Mouse (Mus musculus): ENCODE measurements around the gene Inava.

Inava gene

DNA sequence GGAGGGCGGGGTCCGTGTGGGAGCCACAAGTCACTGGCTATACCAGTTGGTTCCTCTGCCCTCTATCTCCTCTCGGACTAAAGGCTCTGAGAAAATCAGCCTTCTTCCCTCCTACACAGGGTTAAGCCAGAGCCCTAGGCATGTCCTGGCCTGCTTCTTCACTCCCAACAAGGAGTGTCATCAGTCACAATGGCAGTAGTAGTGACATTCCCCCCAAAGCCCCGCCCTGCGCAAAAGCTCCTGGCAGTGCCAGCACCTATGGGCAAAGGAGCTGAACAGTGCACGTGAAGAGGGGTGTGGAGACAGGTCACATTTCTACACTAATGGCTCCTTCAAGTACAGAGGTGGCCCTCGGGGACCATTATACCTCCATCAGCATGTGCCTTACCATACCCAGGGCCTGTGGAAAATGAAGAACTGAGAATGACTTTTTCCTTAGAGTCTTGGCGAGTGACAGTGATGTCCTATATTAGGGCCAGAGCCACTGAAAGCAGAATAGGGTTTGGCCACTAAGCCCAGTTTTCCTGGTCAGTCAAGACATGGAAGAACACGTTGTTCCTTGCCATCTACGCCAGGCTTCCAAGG lies 10.2 kb downstream of the Inava start:
- DNase-seq (ENCODE audit: low read depth, low spot score), result no peak
- H3K36me3 ChIP-seq (ENCODE audit: control insufficient read depth, insufficient read depth, low read length, poor library complexity, severe bottlenecking), result no peaks in the 10 kb centered on the region
- H3K27me3 ChIP-seq (ENCODE audit: control insufficient read depth, insufficient read depth, low read length, poor library complexity, severe bottlenecking), result no peaks in the 10 kb centered on the region

DNA sequence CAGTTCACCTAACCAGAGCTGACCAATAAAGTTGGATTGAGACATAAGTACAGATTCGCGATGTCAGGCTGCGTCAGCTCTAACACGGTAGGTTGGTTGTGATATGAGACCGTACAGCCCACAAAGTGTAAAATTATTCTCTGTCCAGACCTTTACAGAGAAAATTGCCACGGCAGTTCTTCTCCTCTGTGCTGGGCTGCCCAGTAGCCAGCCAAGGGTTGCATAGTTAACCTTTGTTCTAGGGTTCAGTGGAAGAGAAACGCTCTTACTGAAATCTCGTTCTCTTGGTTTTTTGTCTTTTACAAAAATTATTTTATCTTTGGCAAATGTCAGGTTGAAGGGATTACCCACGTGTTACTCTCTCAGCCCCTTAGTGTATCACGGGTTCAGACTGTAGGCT lies 11.7 kb downstream of the Inava start:
- no peaks in the 10 kb centered on the region for H3K27me3 ChIP-seq (ENCODE audit: control insufficient read depth, insufficient read depth, low read length, poor library complexity, severe bottlenecking)

DNA sequence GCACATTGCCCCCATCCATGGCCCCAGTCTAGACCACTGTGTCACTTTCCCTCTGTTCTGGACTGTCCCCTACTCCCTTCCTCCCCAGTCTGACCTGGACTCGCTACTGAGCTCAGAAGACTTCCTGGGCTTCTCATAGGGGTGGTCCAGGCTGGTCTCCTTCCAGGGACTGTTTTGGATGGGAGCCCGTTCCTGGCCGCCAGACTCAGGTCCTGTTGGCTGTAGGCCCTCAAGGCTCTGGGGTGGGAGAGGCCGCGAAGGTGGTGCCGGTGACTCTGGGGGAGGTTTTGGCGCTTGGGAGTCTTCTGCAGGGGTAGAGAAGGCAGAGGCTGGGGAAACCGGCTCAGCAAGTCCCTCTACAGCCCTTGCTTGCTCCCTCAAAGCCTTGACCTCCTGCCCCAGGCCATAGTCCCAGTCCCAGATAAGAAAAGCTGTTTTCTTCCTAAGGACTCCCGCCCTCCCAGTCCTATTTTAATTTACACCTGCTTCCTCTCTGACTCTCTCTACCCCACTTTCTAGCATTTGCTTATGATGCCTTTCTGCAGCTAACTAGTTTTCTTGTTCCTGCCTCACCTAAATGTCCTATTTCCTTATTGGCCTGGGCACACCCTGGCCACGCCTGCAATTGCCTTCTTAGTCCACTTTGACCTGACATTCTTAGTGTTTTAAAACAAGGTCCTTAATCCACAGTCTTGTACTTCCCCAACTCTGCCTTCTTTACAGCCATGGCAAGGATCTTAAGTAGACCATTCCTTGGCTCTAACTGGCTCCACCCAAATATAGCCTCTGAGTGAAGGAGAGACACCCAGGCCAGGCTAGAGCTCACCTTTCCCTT lies 13.8 kb downstream of the Inava start:
- DNase-seq (ENCODE audit: low read depth, low spot score), result no peak
- no peaks in the 10 kb centered on the region for H3K27me3 ChIP-seq (ENCODE audit: control insufficient read depth, insufficient read depth, low read length, poor library complexity, severe bottlenecking)
- H3K36me3 ChIP-seq (ENCODE audit: control insufficient read depth, insufficient read depth, low read length, poor library complexity, severe bottlenecking), result no peaks in the 10 kb centered on the region

More for the DNA sequence above, 11.7 kb downstream of the Inava start:
- H3K36me3 ChIP-seq (ENCODE audit: control insufficient read depth, insufficient read depth, low read length, poor library complexity, severe bottlenecking), result no peaks in the 10 kb centered on the region
- DNase-seq (ENCODE audit: low read depth, low spot score), result no peak

DNA sequence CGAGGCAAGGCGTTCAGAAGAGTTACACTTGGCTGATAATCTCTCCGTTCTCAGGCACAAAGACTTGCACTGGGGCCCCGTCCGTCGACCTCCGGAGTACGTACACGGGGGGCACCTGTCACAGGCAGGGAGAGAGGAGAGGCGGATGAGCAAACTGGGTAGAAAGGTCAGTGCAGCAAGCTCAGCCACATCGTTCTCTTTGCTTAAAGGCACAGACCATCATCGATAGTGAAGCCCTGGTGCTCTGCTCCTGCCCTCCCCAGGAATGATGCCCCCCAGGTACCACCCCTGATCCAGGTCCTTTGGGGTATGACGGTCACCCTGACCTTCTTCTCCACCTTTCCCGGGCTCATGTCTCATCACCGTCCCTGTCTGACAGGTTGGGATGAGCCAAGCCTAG lies 19.8 kb downstream of the Inava start:
- no peaks in the 10 kb centered on the region for H3K36me3 ChIP-seq (ENCODE audit: control insufficient read depth, insufficient read depth, low read length, poor library complexity, severe bottlenecking)
- no peak for DNase-seq (ENCODE audit: low read depth, low spot score)
- no peaks in the 10 kb centered on the region for H3K27me3 ChIP-seq (ENCODE audit: control insufficient read depth, insufficient read depth, low read length, poor library complexity, severe bottlenecking)

DNA sequence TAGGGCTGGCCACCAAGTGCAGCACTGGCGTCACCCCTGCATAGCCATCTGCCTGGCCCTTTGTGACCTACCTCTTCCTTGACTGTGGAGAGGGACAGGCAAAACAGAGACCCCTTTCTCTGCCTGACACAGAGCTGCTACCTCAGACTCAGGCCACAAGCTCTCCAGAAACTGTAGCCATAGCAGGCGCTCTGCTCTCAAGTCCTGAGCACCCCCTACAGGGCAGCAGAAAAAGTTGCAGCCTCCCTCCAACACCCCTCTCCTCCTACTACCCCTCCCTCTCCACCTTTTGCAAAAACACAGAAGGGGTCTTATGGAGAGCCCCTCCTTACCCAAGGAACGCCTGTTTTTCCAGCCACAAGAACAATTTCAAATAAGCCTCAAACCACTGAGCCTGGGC lies 21.3 kb downstream of the Inava start, which contains the start of gene Mroh3:
Mroh3 (minus strand) TSS at position 26 of the 400 bp plus-strand sequence.
- DNase-seq (ENCODE audit: low read depth, low spot score), result peak; percentile 60
- H3K36me3 ChIP-seq (ENCODE audit: control insufficient read depth, insufficient read depth, low read length, poor library complexity, severe bottlenecking), result no peaks in the 10 kb centered on the region
- H3K27me3 ChIP-seq (ENCODE audit: control insufficient read depth, insufficient read depth, low read length, poor library complexity, severe bottlenecking), result no peaks in the 10 kb centered on the region

DNA sequence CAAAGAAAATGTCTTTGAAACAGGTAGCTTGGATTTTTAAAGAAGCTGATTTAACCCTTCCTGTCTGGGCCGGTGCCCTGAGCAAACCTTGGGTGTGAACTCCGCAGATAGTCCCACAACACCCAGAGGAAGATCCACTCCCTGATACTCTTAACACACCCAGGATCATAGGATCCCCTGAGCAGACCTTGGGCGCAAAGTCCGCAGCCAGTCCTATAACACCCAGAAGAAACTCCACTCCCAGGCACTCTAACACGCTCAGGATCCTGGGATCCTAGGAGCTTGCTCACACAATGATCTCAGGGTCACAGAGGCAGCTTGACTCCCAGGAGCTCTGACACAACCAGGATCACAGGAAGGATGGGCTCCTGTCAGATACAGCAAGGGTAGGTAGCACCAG lies 44.0 kb downstream of the Inava start:
- Histone ChIP-seq H3K27me3 (ENCODE audit: control insufficient read depth, insufficient read depth, low read length, poor library complexity, severe bottlenecking) (no peaks in the 10 kb centered on the region), H3K36me3 (ENCODE audit: control insufficient read depth, insufficient read depth, low read length, poor library complexity, severe bottlenecking) (no peaks in the 10 kb centered on the region)
- no peak for DNase-seq (ENCODE audit: low read depth, low spot score)

DNA sequence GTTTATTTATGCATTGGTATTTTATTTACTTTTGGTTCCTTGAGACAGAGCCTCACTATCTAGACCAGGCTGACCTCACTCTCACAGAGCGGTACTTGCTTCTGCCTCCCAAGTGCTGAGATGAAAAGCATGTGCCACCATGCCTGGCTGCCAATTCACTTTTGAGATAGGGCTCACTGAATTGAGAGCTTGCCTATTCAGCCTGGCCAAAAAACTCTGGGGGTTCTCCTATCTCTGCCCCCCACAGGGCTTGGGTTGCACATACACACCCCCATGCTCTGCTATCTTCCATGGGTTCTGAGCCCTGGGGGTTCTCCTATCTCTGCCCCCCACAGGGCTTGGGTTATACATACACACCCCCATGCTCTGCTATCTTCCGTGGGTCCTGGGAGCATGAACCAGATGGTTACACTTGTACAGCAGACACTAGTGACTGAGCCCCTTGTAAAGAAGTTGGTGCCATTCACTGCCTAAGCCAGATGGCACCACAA lies 54.5 kb downstream of the Inava start:
- Histone ChIP-seq H3K27me3 (ENCODE audit: control insufficient read depth, insufficient read depth, low read length, poor library complexity, severe bottlenecking) (no peaks in the 10 kb centered on the region), H3K36me3 (ENCODE audit: control insufficient read depth, insufficient read depth, low read length, poor library complexity, severe bottlenecking) (peaks cover 10% of the 10 kb centered on the region)
- DNase-seq (ENCODE audit: low read depth, low spot score), result no peak

DNA sequence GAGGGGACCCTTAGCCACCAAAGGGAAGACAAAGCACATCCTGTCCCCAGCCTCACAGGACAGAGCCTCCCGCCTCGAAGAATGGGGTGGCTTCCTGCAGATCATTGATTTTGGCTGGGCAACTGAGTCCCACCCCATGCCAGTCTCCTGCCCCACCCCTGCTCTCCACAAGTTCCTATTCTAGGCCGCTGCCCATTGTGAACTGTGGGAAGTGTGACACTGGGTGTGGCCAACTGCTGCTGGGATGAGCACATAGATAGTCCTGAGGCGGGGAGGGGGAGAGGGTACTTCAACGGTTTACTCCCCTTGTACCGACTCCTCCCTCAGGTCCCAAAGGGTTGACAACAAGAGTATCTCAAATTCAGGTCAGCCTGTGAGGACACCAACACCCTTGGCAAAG lies 55.3 kb downstream of the Inava start:
- Histone ChIP-seq H3K36me3 (ENCODE audit: control insufficient read depth, insufficient read depth, low read length, poor library complexity, severe bottlenecking) (peaks cover 11% of the 10 kb centered on the region), H3K27me3 (ENCODE audit: control insufficient read depth, insufficient read depth, low read length, poor library complexity, severe bottlenecking) (no peaks in the 10 kb centered on the region)
- no peak for DNase-seq (ENCODE audit: low read depth, low spot score)

DNA sequence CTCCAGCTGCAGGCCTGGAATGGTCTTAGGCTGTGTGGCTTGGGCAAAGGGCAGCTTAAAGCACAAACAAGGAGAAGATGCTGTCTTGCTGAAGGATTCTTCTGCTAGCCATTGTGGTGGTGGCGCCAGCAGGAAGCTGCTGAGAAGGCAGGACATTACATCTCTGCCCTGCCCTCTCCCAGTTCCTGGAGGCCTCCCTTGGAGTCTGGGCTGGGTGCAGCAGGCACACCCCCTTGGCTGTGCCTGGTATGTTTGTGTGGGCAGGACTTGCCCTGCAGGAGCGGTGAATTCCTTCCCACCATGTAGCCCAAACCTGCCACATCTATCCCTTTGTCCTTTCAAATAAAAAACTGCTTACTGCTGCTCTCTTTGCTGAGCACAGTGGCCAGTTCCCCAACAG lies 57.0 kb downstream of the Inava start:
- Histone ChIP-seq H3K27me3 (ENCODE audit: control insufficient read depth, insufficient read depth, low read length, poor library complexity, severe bottlenecking) (no peaks in the 10 kb centered on the region), H3K36me3 (ENCODE audit: control insufficient read depth, insufficient read depth, low read length, poor library complexity, severe bottlenecking) (peaks cover 19% of the 10 kb centered on the region)
- DNase-seq (ENCODE audit: low read depth, low spot score), result no peak

DNA sequence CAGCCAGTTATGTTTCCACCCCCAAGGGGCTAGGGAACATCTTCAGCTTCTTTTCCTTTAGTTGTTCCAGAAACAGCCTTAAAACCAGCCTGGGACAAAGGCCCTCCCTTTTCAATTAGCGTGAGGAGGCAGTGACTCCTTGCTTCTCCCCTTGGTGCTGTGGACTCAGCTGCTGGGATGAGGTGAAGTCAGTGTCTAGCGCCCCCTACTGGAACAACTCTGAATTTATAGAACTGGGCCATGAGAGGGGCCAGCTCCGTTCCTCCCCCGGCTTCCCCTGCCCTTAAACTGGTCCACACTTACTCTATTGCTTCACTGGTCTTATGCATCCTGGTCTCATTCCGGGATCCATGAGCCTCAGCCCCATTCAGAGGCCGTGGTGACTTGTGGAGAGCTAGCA lies 58.9 kb downstream of the Inava start:
- DNase-seq (ENCODE audit: low read depth, low spot score), result peak; percentile 79
- H3K27me3 ChIP-seq (ENCODE audit: control insufficient read depth, insufficient read depth, low read length, poor library complexity, severe bottlenecking), result no peaks in the 10 kb centered on the region

DNA sequence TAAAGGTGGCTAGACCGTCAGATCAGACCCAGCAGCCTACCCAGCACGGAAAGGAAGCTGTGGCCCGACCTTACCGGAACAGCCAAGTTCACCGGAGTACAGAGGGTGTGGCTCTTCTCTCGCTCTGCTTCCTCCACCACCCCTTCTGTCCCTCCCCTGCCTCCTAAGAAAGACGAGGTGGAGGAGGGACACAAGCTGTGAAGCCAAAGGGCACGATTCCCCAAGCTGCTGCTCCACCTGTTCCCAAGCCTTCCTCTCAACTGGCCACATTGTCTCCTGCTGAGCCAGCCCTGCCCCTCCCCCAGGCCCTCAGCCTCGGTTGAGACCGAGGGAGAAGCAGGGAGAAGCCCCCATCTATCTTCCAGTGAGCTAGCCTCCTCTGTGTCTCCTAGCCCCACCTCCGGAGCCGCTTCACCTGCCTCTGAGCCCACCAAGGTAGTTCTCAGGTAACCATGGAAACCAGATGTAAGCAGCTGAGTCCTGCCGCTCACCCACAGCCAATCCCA lies 59.9 kb downstream of the Inava start:
- H3K36me3 ChIP-seq (ENCODE audit: control insufficient read depth, insufficient read depth, low read length, poor library complexity, severe bottlenecking), result peaks cover 28% of the 10 kb centered on the region
- DNase-seq (ENCODE audit: low read depth, low spot score), result peak; percentile 53
- no peaks in the 10 kb centered on the region for H3K27me3 ChIP-seq (ENCODE audit: control insufficient read depth, insufficient read depth, low read length, poor library complexity, severe bottlenecking)

More for the DNA sequence above, 58.9 kb downstream of the Inava start:
- H3K36me3 ChIP-seq (ENCODE audit: control insufficient read depth, insufficient read depth, low read length, poor library complexity, severe bottlenecking), result peaks cover 26% of the 10 kb centered on the region

DNA sequence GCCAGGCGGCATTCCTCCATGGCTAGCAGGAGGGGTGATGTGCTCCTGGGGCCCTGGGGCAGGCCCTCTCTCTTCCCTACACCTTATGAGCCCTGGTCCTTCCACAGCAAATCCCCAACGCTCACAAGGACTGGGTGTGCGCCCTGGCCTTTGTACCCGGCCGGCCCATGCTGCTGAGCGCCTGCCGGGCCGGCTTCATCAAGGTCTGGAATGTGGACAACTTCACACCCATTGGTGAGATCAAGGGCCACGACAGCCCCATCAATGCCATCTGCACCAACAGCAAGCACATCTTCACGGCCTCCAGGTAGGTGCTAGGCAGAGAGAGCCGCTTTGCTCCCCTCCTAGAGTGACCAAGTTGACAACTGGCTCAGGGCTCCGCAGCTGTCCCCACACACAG lies 61.4 kb downstream of the Inava start:
- peaks cover 30% of the 10 kb centered on the region for H3K36me3 ChIP-seq (ENCODE audit: control insufficient read depth, insufficient read depth, low read length, poor library complexity, severe bottlenecking)
- H3K27me3 ChIP-seq (ENCODE audit: control insufficient read depth, insufficient read depth, low read length, poor library complexity, severe bottlenecking), result no peaks in the 10 kb centered on the region
- DNase-seq (ENCODE audit: low read depth, low spot score), result no peak

DNA sequence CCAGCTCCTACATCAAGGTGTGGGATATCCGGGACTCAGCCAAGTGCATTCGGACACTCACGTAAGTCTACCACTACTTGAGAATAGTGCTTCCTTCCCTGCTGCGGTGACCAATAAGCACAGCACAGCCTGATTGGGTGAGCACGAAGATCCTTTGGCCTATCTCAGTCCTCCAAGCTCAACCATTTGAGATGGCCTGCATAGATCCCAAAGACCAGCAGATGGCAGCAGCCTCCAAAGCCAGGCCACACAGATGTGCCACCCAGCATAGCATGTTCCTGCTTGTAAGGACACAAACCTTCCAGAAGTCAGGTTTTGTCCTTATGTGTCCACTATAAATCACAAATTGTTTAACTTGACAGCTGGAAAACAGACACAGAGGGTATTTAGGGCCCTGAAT lies 64.0 kb downstream of the Inava start:
- Histone ChIP-seq H3K27me3 (ENCODE audit: control insufficient read depth, insufficient read depth, low read length, poor library complexity, severe bottlenecking) (no peaks in the 10 kb centered on the region), H3K36me3 (ENCODE audit: control insufficient read depth, insufficient read depth, low read length, poor library complexity, severe bottlenecking) (peaks cover 27% of the 10 kb centered on the region)
- DNase-seq (ENCODE audit: low read depth, low spot score), result peak; percentile 79

DNA sequence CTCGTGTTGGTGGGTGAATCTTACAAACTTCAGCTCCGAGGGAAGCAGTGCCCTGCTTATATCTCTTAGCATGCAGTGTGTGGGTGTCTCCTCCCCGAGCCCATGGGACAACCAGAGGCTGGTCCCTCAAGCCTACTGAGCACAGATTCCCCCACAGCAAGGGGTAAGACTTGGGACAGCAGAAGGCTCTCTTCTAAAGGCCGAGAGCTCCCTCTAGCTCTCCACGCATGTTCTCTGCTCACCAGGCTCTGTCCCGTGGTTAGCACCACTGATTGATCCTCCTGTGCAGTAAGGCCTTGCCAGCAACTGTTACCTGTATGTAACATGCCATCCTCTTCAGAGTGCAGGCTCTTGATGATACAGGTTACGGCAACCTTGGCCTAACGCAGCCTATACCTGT lies 66.4 kb downstream of the Inava start:
- peak; percentile 20 for DNase-seq (ENCODE audit: low read depth, low spot score)
- Histone ChIP-seq H3K27me3 (ENCODE audit: control insufficient read depth, insufficient read depth, low read length, poor library complexity, severe bottlenecking) (no peaks in the 10 kb centered on the region), H3K36me3 (ENCODE audit: control insufficient read depth, insufficient read depth, low read length, poor library complexity, severe bottlenecking) (peaks cover 25% of the 10 kb centered on the region)

DNA sequence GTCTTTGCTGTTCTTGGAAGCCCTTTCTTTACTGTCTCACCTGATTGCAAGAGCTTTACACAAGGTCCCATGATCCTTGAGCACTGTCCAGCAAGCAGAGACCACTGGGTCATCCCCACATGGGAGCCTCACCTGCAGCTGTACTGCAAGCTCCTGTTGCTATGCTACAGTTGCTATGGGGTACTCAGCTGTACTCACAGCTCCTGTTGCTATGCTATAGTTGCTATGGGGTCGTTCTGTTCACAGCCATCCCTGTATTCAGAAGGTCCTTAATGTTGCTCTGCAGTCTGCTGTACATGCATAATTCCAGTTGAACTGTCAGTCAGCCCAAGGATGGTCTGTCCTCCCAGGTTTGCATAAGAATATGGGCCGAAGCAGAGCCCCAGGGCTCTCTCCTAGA lies 68.6 kb downstream of the Inava start:
- Histone ChIP-seq H3K27me3 (ENCODE audit: control insufficient read depth, insufficient read depth, low read length, poor library complexity, severe bottlenecking) (no peaks in the 10 kb centered on the region), H3K36me3 (ENCODE audit: control insufficient read depth, insufficient read depth, low read length, poor library complexity, severe bottlenecking) (peaks cover 25% of the 10 kb centered on the region)
- DNase-seq (ENCODE audit: low read depth, low spot score), result no peak
